Mouse (Mus musculus) olfactory bulb, adult 2 months (tissue): ENCODE data around the gene Ldhd. TPM values are rescaled to one million over a fixed set of nuclear protein-coding genes. Genes with fewer than 3 reads are reported as not detected.
"Not testable (repeated sequence)": the region's sequence is repeated elsewhere in the genome, so short reads cannot be mapped to it uniquely, and the experiment has no call there.

Experiments
- H3K27ac ChIP-seq: fragments of 200-500 bp; 2 replicates; pipeline ENCODE4 v1.5.1; 2012; ENCODE audit warnings: low read depth, low read length; ENCODE audit not compliant: insufficient read depth
- H3K4me1 ChIP-seq: fragments of 200-500 bp; 2 replicates; pipeline ENCODE4 v1.6.1; 2012; ENCODE audit warnings: low read length; ENCODE audit not compliant: control insufficient read depth, insufficient read depth
- H3K4me3 ChIP-seq: fragments of 200-500 bp; 2 replicates; pipeline ENCODE4 v1.5.1; 2012; ENCODE audit warnings: mild to moderate bottlenecking, low read depth, low read length, moderate library complexity; ENCODE audit not compliant: insufficient read depth
- CTCF ChIP-seq: fragments of 200-500 bp; IDR thresholded peaks from 2 replicates; pipeline ENCODE4 v1.5.1; 2012; ENCODE audit warnings: low read depth, mild to moderate bottlenecking, low read length, moderate library complexity; ENCODE audit not compliant: insufficient read depth
- POLR2A ChIP-seq: fragments of 200-500 bp; IDR thresholded peaks from 2 replicates; pipeline ENCODE4 v1.6.1; 2012; ENCODE audit warnings: mild to moderate bottlenecking, low read depth, low read length, moderate library complexity; ENCODE audit not compliant: insufficient read depth
- WGBS: fragments of 180-500 bp; shearing (Covaris S2); methylation state at CpG from one replicate; pipeline ENCODE4 v1.1.7; 2018; 5-methylcytosine and 5-hydroxymethylcytosine counted together
- polyA plus RNA-seq: library from polyadenylated mRNA; stranded (reverse); fragments of >200 nt; gene quantifications from 2 replicates; pipeline ENCODE4 v1.2.4, GENCODE M21; 2012; ENCODE audit warnings: low replicate concordance; ENCODE audit not compliant: missing spikeins, insufficient read depth, insufficient read length

The Ldhd gene
- polyA plus RNA-seq, 1 experiment, result not detected

DNA sequence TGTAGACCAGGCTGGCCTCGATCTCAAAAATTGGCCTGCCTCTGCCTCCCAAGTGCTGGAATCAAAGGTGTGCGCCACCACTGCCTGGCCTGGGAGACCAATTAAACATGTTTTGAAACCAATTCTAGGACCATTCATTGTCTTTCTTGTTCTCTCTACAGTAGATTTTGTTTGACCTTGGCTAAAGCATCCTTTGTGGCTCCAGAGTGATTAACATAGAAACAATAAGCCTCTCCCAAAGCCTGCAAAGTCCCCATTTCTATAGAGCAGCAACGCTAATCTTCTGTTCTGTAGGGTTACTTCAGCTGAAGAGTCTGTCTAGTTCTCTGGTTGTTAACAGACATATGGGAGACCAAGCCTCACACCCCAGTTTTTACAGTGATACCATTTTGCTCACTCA lies 20.5 kb upstream of the Ldhd start:
- H3K27ac ChIP-seq, result no peak overlapping the region
- no peak overlapping the region for H3K4me3 ChIP-seq
- WGBS, result 69% methylated on average over 3 of the region's 3 CpGs
- TF ChIP-seq POLR2A (no peak), CTCF (no peak)
- peaks cover 5% of the 10 kb centered on the region; the same call in 1 of the 2 replicates for H3K4me1 ChIP-seq

GRCm38 (mm10) chr8:111648834-111649233 lies 18.7 kb upstream of the Ldhd start:
- WGBS, result 86% methylated on average over 2 of the region's 2 CpGs
- TF ChIP-seq POLR2A, result no peak
- TF ChIP-seq CTCF, result no peak
- no peak overlapping the region for H3K4me3 ChIP-seq

DNA sequence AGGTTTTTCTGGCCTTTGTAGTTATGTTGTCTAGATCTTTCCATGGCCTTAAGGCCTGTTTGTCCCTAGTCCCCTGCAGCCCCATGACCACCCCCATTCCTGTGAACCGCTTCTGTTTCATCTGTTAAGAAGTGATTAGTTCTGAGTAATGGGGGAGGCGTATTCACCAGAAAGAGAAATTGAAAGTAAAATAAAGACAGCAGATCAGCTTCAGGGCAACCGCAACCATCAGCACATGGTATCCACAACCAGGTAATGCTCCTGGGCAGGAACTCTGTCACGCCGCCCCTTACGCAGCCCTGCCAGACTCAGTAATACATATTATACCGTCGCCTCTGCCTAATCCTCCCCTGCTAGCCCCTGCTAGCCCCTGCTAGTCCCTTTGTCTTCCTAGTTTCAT lies 15.5 kb upstream of the Ldhd start:
- Histone ChIP-seq H3K4me1 (peaks cover 5% of the 10 kb centered on the region; the same call in 1 of the 2 replicates), H3K4me3 (no peak overlapping the region), H3K27ac (no peak overlapping the region)
- WGBS, result 95% methylated on average over 8 of the region's 8 CpGs
- TF ChIP-seq CTCF (no peak), POLR2A (no peak)

More at GRCm38 (mm10) chr8:111648834-111649233, 18.7 kb upstream of the Ldhd start:
- peaks cover 5% of the 10 kb centered on the region; the same call in 1 of the 2 replicates for H3K4me1 ChIP-seq
- no peak overlapping the region for H3K27ac ChIP-seq

GRCm38 (mm10) chr8:111644286-111645051 lies 14.3 kb upstream of the Ldhd start:
- H3K27ac ChIP-seq, result not testable (repeated sequence)
- 37% methylated on average over 12 of the region's 12 CpGs for WGBS

DNA sequence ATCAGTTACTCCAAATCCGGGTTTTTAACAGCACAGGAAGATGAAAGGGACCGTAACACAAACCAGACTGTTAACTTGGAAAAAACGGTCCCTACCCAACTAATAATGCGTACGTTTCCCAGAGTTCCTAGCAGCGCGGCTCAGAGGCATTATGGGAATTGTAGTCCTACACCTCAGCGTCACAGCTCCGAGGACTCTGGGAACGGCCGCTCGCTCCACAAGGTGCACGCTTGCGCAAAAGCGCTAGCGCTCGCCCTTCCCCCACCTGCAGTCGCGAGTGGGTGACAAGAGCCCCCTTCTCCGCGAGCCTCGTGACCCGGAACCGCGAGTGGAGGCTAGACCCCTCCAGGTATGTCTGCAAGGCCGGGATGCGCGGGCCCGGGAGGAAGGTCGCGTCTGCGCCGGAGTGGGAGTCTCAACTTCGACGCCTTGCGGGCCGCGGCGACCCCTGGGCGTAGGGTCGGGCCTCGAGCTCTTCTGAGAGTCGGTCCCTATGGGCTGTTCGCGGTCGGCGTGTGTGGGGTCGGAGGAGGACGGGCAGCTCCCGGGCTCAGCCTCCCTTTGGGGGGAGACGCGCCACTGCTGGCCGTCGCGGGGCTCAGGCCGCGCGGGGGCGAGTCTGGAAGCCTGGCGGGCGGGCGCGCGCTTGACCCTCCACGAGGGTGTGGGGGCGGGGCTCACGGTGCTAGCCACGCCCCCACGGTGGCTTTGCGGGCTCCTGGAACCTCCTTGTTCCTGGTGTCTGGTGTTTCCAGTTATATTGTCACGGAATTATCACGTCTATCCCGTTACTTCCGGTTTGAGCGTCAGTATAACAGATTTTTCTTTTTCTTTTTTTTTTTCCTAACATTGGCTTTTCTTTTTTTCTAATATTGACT lies 13.3 kb upstream of the Ldhd start, which contains the start of gene Zfp1:
Gene Zfp1 (plus strand): TSS at position 138 of the 878 bp plus-strand sequence.
- TF ChIP-seq CTCF (0 out of 2 replicates have a peak, but pooled peaks have one; percentile 18), POLR2A (peak; percentile 43; the same call in 1 of the 2 replicates)
- peak within 1 kb of the TSS; percentile 75 for H3K27ac ChIP-seq
- peak within 1 kb of the TSS; percentile 60 for H3K4me3 ChIP-seq
- H3K4me1 ChIP-seq, result peaks cover under 1% of the 10 kb centered on the region; the same call in 1 of the 2 replicates
- WGBS, result under 1% methylated on average over 75 of the region's 75 CpGs

More at GRCm38 (mm10) chr8:111644286-111645051, 14.3 kb upstream of the Ldhd start:
- H3K4me1 ChIP-seq, result not testable (repeated sequence)
- H3K4me3 ChIP-seq, result peak overlapping the region; percentile 60

GRCm38 (mm10) chr8:111642939-111643263 lies 12.7 kb upstream of the Ldhd start:
- TF ChIP-seq POLR2A (no peak), CTCF (no peak)
- Histone ChIP-seq H3K4me1 (no peaks in the 10 kb centered on the region), H3K4me3 (no peak overlapping the region), H3K27ac (no peak overlapping the region; the same call in 1 of the 2 replicates)
- WGBS, result 4% methylated on average over 5 of the region's 5 CpGs

- TF ChIP-seq POLR2A (no peak), CTCF (no peak)
- H3K4me1 ChIP-seq, result no peaks in the 10 kb centered on the region
- no peak overlapping the region for H3K4me3 ChIP-seq
- no peak overlapping the region for H3K27ac ChIP-seq
- 53% methylated on average over 5 of the region's 5 CpGs for WGBS
Observed at GRCm38 (mm10) chr8:111642496-111642895, 12.3 kb upstream of the Ldhd start.

GRCm38 (mm10) chr8:111641064-111641463 lies 10.9 kb upstream of the Ldhd start:
- H3K4me1 ChIP-seq, result no peaks in the 10 kb centered on the region
- WGBS, result 86% methylated on average over 2 of the region's 2 CpGs
- no peak overlapping the region for H3K27ac ChIP-seq
- TF ChIP-seq POLR2A (no peak), CTCF (no peak)
- no peak overlapping the region for H3K4me3 ChIP-seq

- Histone ChIP-seq H3K4me3 (no peak overlapping the region), H3K27ac (no peak overlapping the region), H3K4me1 (no peaks in the 10 kb centered on the region)
- TF ChIP-seq POLR2A, result no peak
- TF ChIP-seq CTCF, result no peak
Observed at GRCm38 (mm10) chr8:111638086-111638485, 7.9 kb upstream of the Ldhd start.

DNA sequence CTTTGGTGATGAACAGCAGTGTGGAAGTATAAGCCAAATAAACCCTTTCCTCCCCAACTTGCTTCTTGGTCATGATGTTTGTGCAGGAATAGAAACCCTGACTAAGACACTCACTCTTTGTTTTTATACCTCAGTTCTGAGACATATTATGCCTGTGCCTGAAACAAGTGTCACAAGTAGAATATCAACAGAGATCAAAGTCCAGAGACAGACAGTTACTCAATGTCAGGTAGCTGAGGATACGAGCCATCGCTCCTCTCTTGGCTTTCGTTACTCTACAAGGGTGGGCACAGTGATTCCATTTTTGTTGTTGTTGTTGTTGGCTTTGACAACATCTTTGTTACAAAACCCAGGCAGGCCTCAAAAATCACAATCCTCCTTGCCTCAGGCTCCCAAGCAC lies 2.8 kb upstream of the Ldhd start:
- WGBS, result 98% methylated on average over 3 of the region's 3 CpGs
- no peak for TF ChIP-seq CTCF
- TF ChIP-seq POLR2A, result no peak

More for the DNA sequence above, 2.8 kb upstream of the Ldhd start:
- Histone ChIP-seq H3K4me3 (no peak overlapping the region), H3K27ac (no peak overlapping the region), H3K4me1 (peaks cover 14% of the 10 kb centered on the region)
